Mouse (Mus musculus): ENCODE measurements around the gene Actr8.

Gene Actr8

DNA sequence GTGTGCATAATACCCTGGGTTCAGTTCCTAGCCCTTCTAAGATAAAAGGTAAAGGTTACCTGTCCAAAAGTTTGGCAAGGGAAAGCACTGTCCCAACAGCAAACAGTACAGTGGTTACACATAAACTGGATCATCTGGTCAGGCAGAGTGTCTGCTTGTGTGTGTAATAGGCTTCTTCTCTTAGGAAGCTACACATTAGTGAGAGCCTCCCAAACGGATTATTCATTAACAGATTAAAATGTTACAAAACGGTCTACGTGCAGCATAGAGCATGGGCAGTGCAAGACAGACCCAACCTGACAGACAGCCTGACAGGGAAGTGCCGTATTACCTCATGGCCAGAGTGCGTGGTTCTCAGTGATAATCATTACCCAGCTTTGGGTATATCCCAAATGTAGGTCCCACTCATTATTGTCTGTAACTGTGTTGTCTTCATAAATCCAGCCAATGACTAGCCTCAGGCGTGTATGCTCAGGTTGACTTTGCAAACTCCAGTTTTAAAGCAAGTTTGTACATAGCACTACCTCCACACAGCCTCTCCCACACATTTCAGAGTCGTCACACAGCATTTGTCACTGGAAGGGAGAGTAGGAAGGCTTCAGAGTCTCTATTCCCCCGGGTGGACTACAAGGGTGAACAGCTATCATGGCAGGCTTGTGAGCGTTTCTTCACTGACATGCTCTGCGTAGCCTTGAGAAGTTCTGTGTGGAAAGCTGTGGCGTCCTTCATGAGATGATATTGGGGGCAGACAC lies 18.0 kb downstream of the Actr8 start:
- DNase-seq (ENCODE audit: low spot score in 2 of 2): no peak

DNA sequence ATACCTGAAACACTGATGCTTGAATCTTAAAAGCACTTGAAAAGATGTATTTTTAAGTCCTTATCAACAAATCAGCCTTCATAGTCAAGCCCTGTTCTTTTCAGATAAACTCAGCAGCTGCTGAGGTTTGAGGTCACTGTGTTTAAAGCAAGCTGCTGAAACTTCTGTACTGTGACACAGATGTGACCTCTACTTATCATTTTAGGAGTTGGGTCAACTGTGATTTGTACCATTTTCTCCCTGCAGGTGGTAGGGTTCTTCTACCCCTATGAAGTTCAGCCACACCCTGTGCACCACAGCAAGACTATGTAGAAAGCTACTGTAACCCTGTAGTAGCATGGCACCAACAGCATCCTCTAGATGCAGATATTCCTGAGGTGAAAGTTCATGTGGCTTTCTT lies 19.2 kb downstream of the Actr8 start:
- no peak for DNase-seq (ENCODE audit: low spot score in 2 of 2)

DNA sequence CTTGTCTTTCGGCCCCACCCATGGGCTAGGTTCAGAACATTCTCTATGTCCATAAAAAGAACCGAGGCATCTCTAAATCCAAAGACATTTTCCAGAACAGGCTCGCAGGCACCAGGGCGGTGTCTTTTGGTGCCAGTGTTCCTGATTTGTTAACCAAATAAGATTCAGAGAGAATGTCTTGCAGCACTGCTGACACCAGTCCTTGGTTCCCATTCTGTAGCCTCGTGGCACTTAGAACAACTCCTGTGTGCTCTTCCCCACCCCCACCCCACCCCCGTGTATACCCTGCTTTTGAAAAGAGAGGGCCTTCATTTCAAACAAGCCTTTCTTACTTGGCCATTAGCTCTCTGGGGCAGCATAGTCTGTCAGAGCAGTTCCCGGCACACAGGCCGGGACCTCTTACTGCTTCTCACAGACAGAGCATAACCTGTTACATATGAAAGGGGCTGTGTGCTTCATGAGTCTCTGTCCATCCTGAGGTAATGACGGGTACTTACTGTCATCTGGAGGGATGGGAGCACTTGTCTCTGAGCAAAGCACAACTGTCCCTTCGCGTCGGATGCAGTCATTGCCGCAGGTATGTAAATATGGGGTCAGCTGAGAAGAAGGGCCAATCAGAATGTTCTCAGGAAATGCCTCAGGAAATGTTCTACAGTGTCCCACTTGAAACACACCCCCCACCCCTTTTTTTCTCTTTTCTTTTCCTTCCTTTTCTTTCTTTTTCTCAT lies 20.8 kb downstream of the Actr8 start:
- DNase-seq (ENCODE audit: low spot score in 2 of 2): no peak

DNA sequence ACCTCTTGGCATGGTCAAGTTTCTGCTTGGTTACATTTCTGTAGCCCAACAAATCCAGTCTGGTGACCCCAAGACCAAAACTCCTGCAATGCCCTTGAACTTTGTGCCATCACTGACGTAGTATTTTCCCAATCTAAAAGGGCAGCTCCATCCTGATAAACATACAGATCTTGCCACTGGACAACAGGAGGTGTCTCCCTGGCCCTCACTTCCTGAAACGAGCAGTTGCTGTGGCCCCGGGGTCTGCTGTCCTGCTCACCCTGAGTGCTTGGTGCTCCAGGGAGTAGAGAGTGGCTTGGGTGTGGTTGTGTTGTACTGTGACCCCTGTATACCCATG lies 21.3 kb downstream of the Actr8 start:
- DNase-seq (ENCODE audit: low spot score in 2 of 2): no peak

DNA sequence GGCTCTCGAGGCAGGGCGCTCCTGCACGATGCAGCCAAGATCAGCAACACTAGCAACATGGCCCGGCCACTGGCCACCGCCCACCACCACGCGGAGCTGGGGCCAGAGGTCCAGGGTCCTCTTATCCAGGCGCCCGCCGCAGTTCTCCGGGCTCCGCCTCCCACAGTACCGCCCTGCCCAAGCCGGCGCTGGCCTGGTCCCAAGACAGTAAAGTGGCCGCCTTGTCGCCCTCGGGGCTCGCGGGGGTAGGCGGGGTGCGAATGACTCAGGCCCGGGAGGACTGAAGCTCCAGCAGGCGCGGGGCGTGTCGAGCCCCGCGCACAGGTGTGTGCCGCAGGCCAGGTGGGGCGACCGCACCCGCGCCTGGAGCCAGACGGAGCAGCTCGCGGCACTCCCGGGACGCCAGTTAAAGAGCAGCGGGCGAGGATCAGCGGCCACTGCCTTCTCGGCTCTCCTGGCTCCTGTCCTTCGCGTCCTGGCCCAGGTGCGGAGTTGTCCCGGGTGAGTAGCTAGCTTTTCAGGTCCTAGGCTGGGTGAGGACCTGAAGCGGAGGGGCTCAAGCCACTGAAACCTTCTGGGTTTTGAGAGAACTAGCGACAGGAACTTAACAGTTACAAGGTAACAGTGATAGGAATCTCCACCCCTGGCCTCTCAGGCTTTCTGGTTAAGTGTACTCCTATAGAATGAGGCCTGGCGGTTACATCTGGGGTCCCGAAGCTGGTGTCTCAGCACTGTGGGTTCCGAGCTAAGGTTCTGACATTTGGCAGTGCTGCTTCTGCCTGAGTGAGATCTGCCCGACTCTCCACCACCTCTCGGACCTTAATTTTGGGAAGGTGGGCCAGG lies 30.8 kb downstream of the Actr8 start, which contains the start of the genes Il17rb and Chdh:
Gene Il17rb (minus strand): TSS at position 164 of the 843 bp plus-strand sequence.
Gene Chdh (plus strand): TSS at position 291 of the 843 bp plus-strand sequence.
- peak in 1 of 2 experiments; percentile 53 for DNase-seq (ENCODE audit: low spot score in 2 of 2)

DNA sequence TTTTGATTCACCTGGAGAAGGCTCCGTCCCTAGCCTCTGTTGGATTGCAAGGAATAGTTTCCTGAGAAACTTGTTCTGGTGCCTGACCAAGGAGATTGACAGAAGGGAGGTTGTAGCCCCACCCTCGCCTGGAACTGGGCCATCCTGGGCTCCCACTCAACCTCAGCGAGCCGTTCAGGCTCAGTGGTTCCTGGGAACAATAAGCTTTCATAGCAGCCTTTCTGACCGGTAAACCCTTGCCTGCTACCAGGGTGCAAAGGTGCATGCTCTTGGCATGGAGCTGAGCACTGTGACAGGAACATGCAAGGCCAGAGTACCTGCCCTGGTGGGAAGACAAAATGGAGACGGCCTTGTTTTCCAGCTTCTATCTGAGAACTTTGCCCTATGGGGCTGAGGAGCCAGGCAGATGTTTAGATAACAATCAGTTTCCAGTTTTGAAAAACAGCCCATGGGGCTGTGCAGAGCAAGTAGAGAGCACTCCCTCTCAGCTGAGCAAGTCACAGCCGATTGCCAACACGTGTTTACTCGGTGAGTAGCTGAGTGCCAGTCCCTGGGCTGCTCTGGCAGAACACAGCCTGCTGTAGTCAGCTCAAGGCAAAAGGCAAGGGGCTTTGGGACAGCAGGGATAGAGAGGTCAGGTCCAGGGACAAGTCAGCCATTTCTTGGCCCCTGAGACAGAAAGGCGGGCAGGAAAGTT lies 31.9 kb downstream of the Actr8 start:
- DNase-seq (ENCODE audit: low spot score in 2 of 2): peak in 1 of 2 experiments; percentile 60

DNA sequence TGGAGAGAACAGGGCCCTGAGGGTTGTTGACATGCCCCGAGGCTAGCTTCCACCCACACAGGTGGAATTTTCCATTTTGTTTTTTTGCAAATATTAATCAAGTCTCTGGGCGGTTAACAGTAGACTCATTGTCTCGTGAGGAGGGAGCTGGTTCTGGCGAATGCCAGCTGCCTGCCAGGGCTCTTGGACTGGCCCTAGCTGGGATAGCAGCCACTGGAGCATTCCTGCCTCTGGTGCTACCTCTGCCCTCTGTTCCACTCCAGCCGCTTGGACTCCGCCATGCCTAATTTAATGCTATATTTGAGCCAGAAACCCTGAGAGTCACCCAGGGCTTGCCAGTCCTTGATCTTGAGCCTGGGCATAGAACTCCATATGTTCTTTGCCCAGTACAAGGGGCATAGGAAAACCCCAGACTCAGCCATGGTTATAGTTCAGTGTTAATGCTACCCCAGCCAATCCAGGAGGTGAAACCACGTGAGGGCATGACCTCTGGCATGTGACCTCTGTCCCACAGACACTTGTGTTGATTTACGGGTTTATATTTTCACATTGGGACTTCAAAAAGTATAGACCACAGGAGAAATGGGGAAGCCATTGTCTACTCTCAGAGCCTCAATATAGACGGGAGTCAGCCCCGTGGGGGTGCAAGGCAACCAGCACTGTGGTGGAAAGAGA lies 33.9 kb downstream of the Actr8 start:
- DNase-seq (ENCODE audit: low spot score in 2 of 2): no peak

DNA sequence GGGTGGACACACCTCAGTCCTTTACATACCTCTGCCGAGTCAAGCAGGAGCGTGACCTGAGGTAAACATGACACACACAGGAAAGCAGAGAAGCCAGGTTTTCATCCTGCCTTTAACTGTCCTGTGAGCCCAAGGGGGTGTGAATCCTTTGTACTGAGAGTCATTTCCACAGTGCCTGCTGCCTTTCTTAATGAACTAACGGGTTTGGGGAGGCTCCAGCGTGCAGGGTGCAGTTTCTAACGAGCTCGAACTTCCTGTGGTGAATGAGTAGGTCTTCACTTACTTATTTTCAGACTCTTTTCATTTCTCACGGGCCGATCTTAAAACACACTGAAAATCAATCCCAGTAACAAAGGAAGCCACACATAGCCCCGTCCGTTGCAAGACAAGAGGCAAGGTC lies 36.4 kb downstream of the Actr8 start:
- DNase-seq (ENCODE audit: low spot score in 2 of 2): no peak

DNA sequence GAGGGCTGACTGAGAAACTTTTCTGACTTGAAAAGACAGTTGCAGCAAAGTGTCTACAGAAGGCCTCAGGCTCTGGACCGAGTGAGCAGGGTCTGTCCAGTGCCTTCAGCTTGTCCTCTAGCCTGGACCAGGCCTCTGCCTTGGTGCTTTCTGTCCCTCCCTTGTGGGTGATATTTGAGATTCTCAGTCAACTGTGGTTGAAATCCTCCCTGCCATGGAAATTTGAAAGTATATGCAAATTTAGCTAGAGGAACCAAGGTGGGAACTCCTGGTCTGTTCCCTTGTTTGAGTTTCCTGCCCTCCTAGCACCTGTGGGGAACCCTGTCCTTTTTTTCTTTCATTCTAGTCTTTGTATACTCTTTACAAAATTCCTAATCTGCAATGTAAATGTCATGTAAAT lies 36.9 kb downstream of the Actr8 start:
- DNase-seq (ENCODE audit: low spot score in 2 of 2): no peak

DNA sequence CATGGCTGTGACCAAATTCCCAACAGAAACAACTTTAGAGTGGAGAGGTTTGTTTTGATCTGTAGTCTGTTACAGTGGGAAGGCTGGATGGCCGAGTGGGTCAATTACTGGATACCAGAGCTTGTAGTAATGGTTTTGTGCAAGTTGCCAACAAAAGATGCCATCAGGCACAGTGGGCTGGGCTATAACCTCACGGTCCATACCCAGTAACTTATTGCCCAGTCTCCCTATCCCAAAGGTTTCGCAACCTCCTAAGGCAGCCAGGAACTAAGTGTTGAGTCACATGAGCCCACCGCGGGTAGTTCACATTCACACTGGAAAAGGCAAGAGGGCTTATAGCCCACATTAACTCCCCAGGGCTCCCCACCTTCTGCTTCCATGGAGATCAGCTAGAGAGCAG lies 38.5 kb downstream of the Actr8 start:
- DNase-seq (ENCODE audit: low spot score in 2 of 2): no peak

DNA sequence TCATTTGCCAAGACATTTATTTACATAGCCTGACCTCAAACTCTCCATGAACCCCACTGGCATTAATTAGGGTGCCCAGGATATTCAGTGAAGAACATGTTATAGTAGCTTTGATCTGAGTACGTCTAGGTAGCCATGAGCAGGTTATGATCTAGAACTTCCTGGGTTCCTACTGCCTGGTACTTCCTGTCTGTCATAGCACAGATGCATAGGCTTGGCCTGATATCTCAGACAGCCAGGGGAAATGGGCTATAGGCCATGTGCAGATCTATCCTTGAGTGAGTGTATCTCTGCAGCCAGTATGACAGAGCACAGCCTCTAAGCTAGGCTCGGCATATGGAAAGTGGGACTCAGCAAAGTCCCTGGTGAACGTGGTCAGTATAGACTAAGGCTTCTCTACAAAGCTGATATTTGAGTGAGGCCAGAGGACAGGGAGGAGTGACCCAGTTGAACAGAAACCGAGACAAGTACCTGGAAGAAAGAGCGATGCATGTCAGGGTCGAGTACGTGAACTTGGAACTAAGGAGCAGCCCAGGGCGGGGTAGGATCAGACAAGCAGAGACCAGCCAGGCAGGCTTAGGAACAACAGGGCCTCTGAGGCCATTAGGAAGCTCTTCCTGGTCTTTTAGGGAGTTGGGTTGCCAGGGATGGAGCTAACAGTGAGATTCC lies 39.8 kb downstream of the Actr8 start:
- DNase-seq (ENCODE audit: low spot score in 2 of 2): no peak

DNA sequence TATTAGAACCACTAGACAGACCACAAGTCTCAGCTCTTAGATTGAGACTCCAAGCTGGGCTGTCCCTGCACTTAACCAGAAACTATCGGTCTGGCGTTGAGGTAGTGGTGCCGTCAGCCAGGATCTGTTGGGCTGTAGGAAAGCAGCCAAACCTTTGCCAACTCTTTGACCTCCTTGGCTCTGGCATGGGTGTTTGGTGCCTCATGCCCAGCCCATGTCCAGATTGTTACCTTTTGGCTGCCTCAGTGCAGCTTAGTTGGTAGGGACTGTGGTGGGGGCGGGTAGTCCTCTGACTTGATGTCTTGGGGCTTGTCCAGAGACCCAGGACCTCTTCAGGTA lies 40.3 kb downstream of the Actr8 start:
- no peak for DNase-seq (ENCODE audit: low spot score in 2 of 2)

DNA sequence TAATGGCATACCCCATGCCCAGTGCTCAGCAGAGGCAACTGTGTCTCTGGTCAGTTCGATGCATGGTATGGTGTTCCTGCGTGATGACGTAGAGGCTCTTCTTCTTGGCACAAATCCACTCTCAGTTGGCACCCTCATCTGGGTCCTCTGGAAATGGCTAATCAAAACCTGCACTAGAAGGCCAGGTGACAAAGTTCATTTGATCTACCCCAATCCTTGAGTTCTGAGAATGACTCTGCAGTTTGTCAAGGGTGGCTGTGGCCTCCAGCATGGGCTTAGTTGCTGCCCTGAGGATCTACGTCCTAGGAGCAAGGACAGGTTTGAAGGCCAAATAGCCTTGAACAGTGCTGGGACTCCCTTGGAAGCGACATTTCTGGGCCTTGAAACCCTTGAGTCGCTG lies 40.7 kb downstream of the Actr8 start:
- no peak for DNase-seq (ENCODE audit: low spot score in 2 of 2)

DNA sequence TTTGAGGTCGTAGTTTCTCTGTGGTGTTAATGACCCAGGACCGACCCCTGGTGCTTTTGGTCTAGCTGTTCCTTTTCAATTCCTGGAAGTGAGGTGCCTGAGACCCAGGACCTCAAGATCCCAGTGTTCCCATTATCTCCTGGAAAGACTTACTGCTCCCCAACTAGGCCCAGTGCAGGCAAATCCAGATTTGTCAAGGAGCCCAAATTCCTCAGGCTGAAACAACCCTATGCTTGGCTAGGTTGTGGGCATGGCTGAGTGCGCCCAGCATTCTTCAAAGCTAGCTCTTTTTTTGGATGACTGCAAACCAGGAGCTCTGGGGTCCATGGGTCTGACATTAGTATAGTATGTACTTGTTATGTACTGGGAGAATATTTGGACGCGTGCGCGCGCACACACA lies 41.2 kb downstream of the Actr8 start:
- no peak for DNase-seq (ENCODE audit: low spot score in 2 of 2)

DNA sequence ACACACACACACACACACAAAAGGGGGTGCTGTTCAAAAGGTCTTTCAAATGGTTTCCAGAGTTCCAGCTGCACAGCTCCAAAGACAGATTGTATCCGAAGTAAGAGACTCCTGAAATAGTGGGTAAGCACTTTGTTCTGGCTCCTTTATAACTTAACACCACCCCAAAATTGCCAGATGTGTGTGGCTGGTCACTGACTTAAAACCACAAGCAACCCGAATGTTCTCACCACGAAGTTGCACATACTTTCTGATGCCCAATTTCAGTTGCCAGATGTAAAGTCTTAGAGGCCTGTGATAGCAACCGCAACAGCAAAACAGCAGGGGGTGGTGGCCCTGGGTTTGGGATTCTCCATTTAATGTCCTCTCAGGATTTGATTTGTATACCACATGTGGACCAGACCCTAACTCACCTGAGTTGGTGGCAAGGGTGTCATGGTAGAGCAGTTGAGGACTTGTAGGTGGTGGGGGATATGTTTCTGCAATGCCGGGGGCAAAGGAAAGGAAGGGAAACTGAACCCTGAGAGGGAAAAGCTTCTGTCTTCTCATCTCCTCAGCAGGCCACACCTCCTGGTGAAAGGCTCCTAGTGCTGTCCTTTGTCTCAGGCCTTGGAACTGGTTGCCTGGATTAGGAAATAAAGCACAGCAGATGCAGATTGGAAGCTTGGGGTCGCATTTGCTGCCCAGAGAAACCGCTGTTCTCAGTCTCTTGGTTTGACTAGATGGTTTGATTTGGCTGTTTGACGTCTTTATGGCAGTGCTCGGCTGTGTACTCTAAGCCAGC lies 41.8 kb downstream of the Actr8 start:
- DNase-seq (ENCODE audit: low spot score in 2 of 2): no peak

DNA sequence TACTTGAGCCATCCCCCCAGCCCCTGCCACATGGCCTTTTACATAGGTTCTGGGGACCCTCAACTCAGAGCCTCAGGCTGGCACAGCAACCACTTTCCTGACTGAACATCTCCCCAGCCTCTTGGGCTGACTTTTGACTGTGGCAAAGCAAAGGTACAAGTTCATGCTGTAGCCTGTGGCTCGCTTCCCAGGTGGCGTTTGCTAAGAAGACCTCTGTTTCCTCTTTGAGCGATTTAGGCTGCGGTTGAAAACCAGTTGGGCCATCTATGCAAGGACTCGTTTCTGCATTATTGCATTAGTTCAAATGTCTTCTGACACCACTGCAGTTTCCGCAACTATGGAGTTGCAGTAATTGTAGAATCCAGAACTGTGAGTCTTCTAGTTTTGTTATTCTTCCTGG lies 44.3 kb downstream of the Actr8 start:
- no peak for DNase-seq (ENCODE audit: low spot score in 2 of 2)

DNA sequence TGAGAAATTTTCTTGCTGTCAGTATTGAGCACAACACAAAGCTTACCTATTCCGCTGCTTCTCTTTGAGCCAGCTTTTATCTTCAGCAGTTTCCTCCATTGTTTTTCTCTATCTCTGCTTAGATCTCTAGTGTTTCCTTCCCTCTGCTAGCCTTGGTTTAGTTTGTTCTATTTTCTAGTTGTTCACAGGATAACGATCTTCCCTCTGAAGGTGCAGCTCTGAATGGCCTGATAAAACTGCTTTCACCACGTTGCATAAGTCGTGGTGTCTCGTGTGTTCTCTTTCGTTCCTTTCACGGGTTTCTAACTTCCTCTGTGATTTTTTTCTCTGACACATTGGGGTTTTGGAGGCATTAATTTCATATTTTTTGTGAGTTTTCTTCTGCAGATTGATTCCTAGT lies 46.2 kb downstream of the Actr8 start:
- no peak for DNase-seq (ENCODE audit: low spot score in 2 of 2)

DNA sequence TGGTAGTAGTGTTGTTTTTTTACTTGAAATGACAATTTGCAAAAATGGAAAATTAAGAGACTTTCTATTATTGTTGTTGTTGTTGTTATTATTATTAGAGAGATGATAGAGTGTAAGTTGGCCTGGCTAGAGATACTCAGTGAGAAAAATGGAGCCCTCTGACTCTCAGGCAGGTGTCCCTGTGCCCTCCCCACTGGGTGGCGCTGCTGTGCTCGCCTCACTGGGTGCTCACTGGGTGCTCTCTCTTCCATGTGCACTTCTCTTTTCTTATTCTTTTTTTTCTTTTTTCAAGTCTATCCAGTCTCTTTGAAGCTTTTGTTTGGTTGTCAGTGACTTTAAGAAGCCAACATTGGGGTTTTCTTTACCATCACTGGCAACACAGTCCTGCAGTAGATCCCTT lies 49.2 kb downstream of the Actr8 start:
- DNase-seq (ENCODE audit: low spot score in 2 of 2): peak in 1 of 2 experiments; percentile 33

DNA sequence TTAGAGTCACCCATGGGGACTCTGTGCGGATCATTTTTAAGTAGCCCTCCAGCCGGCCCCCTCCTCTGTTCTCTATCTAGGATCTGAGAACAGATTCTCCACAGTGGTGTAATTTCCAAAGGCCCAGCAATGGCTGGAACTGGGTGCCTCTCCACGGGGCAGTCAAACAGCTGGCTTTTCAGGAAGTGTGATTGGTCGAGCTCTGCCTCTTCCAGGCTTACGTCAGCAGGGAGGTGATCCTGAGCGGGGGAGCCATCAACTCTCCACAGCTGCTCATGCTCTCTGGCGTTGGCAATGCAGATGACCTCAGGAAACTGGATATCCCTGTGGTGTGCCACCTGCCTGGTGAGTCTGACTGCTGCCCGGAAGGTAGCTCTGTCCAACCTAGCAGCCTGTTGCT lies 55.3 kb downstream of the Actr8 start:
- DNase-seq (ENCODE audit: low spot score in 2 of 2): no peak

DNA sequence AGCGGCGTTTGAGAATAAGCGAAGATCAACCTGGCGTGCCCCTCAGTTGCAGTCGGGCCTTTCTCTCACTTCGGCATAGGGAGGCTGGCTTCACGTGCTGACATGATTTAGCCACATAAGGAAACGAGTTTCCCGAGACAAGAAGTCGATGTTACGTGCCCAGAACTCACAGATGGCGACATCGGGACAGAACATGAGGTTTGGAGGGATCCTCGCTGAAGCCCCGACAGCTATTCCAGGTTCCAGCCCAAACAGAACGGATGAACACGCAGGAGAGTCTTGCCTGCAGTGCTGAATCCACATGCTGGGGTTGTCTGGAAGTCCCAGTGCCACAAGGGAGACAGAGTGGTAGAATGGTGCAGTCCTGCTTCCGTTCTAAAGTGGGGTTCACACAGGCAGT lies 60.3 kb downstream of the Actr8 start:
- DNase-seq (ENCODE audit: low spot score in 2 of 2): no peak
